Mouse (Mus musculus): ENCODE results near the gene Cxcl17.

- TF ChIP-seq POLR2A (IDR thresholded peaks at IDR 0.05; ENCODE audit: extremely low read depth, insufficient read depth, low read length), result no peak
- TF ChIP-seq CTCF (IDR thresholded peaks at IDR 0.05; ENCODE audit: low read depth, low read length), result no peak; the same call in 1 of the 2 replicates
Measured at GRCm38 (mm10) chr7:25379551-25380351, 32.9 kb downstream of the Cxcl17 start.
